Mouse (Mus musculus): ENCODE measurements around the gene Klf15.

The Klf15 gene

GRCm38 (mm10) chr6:90462181-90462706 lies at the start of gene Klf15:
Gene Klf15, plus strand, starts transcription at chr6:90462576.
- ChIA-PET CTCF (interaction anchor here in 1 of 4 experiments (1.0 kb wide), 1 partner anchor 13 kb away, joined by 3 read pairs; no protein-coding TSS in a partner anchor), POLR2A (interaction anchor here in 3 of 4 experiments (0.6 to 4.1 kb wide), 7 partner anchors 9 to 99 kb away, joined by 3 to 30 read pairs (median 5); no protein-coding TSS in a partner anchor)

GRCm38 (mm10) chr6:90422565-90422964 lies 39.8 kb upstream of the Klf15 start:
- ChIA-PET CTCF (interaction anchor here (0.5 to 2.3 kb wide), 102 partner anchors 9 to 749 kb away, joined by 3 to 16 read pairs (median 4); partner anchors contain the start of genes Zxdc (in 3 of the 4), Slc41a3 (in 2 of the 4), Aldh1l1 (in 1 of the 4) and Chst13 (in 1 of the 4)), POLR2A (interaction anchor here in 3 of 4 experiments (0.5 to 2.0 kb wide), 51 partner anchors 8 to 358 kb away, joined by 3 to 20 read pairs (median 4); partner anchors contain the start of gene Zxdc (in 1 of the 3))

- ChIA-PET POLR2A (interaction anchor here in 2 of 4 experiments (1.2 to 1.7 kb wide), 2 partner anchors 10 to 90 kb away, joined by 3 to 4 read pairs; no protein-coding TSS in a partner anchor), CTCF (no interaction called here)
Measured at GRCm38 (mm10) chr6:90425361-90425760, 37.0 kb upstream of the Klf15 start.

- POLR2A ChIA-PET: interaction anchor here in 3 of 4 experiments (0.7 to 1.7 kb wide), 5 partner anchors 9 to 113 kb away, joined by 3 to 4 read pairs (median 3); no protein-coding TSS in a partner anchor
- CTCF ChIA-PET: no interaction called here
Measured at GRCm38 (mm10) chr6:90426003-90426402, 36.4 kb upstream of the Klf15 start.

- ChIA-PET POLR2A (interaction anchor here (0.5 to 2.4 kb wide), 28 partner anchors 14 to 1360 kb away, joined by 3 to 10 read pairs (median 3); no protein-coding TSS in a partner anchor), CTCF (interaction anchor here (0.6 to 2.3 kb wide), 52 partner anchors 8 to 784 kb away, joined by 3 to 13 read pairs (median 4); partner anchors contain the start of genes Slc41a3 (in 1 of the 4) and Txnrd3 (in 1 of the 4))
Measured at GRCm38 (mm10) chr6:90428380-90428974, 33.9 kb upstream of the Klf15 start, which contains the start of gene Cfap100. Gene Cfap100, minus strand, starts transcription at chr6:90428797.

- ChIA-PET POLR2A (interaction anchor here in 3 of 4 experiments (0.7 to 1.2 kb wide), 6 partner anchors 23 to 109 kb away, joined by 3 to 9 read pairs (median 3); partner anchors contain the start of gene Zxdc (in 1 of the 3)), CTCF (interaction anchor here in 2 of 4 experiments (0.6 to 1.0 kb wide), 2 partner anchors 10 to 120 kb away, joined by 3 to 5 read pairs; no protein-coding TSS in a partner anchor)
Measured at GRCm38 (mm10) chr6:90429911-90430310, 32.5 kb upstream of the Klf15 start.

- POLR2A ChIA-PET: interaction anchor here in 2 of 4 experiments (0.8 to 1.7 kb wide), 5 partner anchors 9 to 46 kb away, joined by 3 to 10 read pairs (median 3); no protein-coding TSS in a partner anchor
- CTCF ChIA-PET: interaction anchor here in 3 of 4 experiments (0.5 to 2.4 kb wide), 10 partner anchors 9 to 752 kb away, joined by 3 to 16 read pairs (median 4); no protein-coding TSS in a partner anchor
Measured at GRCm38 (mm10) chr6:90431487-90431886, 30.9 kb upstream of the Klf15 start.

GRCm38 (mm10) chr6:90434687-90435086 lies 27.7 kb upstream of the Klf15 start:
- CTCF ChIA-PET: interaction anchor here (0.6 to 2.2 kb wide), 62 partner anchors 8 to 1282 kb away, joined by 3 to 16 read pairs (median 4); partner anchors contain the start of genes Chst13 (in 1 of the 4), Iqsec1 (in 1 of the 4) and Zxdc (in 1 of the 4)
- POLR2A ChIA-PET: interaction anchor here in 3 of 4 experiments (0.6 to 3.6 kb wide), 40 partner anchors 9 to 1967 kb away, joined by 3 to 22 read pairs (median 4); partner anchors contain the start of gene Iqsec1 (in 1 of the 3)

GRCm38 (mm10) chr6:90435195-90435618 lies 27.2 kb upstream of the Klf15 start:
- ChIA-PET POLR2A (interaction anchor here in 3 of 4 experiments (0.6 to 3.6 kb wide), 51 partner anchors 9 to 1968 kb away, joined by 3 to 22 read pairs (median 4); partner anchors contain the start of gene Iqsec1 (in 1 of the 3)), CTCF (interaction anchor here (0.5 to 2.2 kb wide), 76 partner anchors 9 to 1282 kb away, joined by 3 to 16 read pairs (median 4); partner anchors contain the start of genes Chst13 (in 1 of the 4), Iqsec1 (in 1 of the 4) and Zxdc (in 1 of the 4))

- ChIA-PET CTCF (interaction anchor here in 3 of 4 experiments (0.7 to 2.1 kb wide), 7 partner anchors 10 to 171 kb away, joined by 3 to 15 read pairs (median 6); no protein-coding TSS in a partner anchor), POLR2A (interaction anchor here in 3 of 4 experiments (0.8 to 3.6 kb wide), 21 partner anchors 9 to 125 kb away, joined by 3 to 22 read pairs (median 5); partner anchors contain the start of gene Aldh1l1 (in 1 of the 3))
Measured at GRCm38 (mm10) chr6:90436192-90436907, 26.0 kb upstream of the Klf15 start.

- ChIA-PET POLR2A (interaction anchor here in 3 of 4 experiments (0.8 to 3.6 kb wide), 19 partner anchors 8 to 124 kb away, joined by 3 to 22 read pairs (median 4); partner anchors contain the start of gene Aldh1l1 (in 1 of the 3)), CTCF (interaction anchor here in 3 of 4 experiments (0.6 to 2.0 kb wide), 5 partner anchors 9 to 98 kb away, joined by 3 to 6 read pairs (median 5); partner anchors contain the start of gene Cfap100 (in 1 of the 3))
Measured at GRCm38 (mm10) chr6:90437041-90437440, 25.3 kb upstream of the Klf15 start.

GRCm38 (mm10) chr6:90446883-90447282 lies 15.5 kb upstream of the Klf15 start:
- POLR2A ChIA-PET: interaction anchor here in 3 of 4 experiments (1.0 to 1.8 kb wide), 7 partner anchors 10 to 103 kb away, joined by 3 to 7 read pairs (median 5); no protein-coding TSS in a partner anchor
- CTCF ChIA-PET: interaction anchor here in 2 of 4 experiments (0.6 to 2.3 kb wide), 5 partner anchors 9 to 19 kb away, joined by 3 to 10 read pairs (median 4); partner anchors contain the start of gene Cfap100 (in 1 of the 2)

- CTCF ChIA-PET: interaction anchor here (0.6 to 2.5 kb wide), 22 partner anchors 10 to 157 kb away, joined by 3 to 13 read pairs (median 4); partner anchors contain the start of genes Cfap100 (in 1 of the 4) and Klf15 (in 1 of the 4)
- POLR2A ChIA-PET: interaction anchor here in 3 of 4 experiments (0.6 to 9.8 kb wide), 18 partner anchors 11 to 111 kb away, joined by 3 to 134 read pairs (median 5); partner anchors contain the start of genes Cfap100 (in 1 of the 3) and Klf15 (in 1 of the 3)
Measured at GRCm38 (mm10) chr6:90450179-90450578, 12.2 kb upstream of the Klf15 start.

- CTCF ChIA-PET: interaction anchor here (0.5 to 2.5 kb wide), 17 partner anchors 9 to 156 kb away, joined by 3 to 13 read pairs (median 4); partner anchors contain the start of genes Aldh1l1 (in 1 of the 4) and Cfap100 (in 1 of the 4)
- POLR2A ChIA-PET: interaction anchor here in 3 of 4 experiments (0.6 to 9.8 kb wide), 18 partner anchors 9 to 111 kb away, joined by 3 to 134 read pairs (median 4); partner anchors contain the start of genes Cfap100 (in 1 of the 3) and Klf15 (in 1 of the 3)
Measured at GRCm38 (mm10) chr6:90450697-90451096, 11.7 kb upstream of the Klf15 start.

GRCm38 (mm10) chr6:90451512-90451911 lies 10.9 kb upstream of the Klf15 start:
- POLR2A ChIA-PET: interaction anchor here in 3 of 4 experiments (0.6 to 9.8 kb wide), 24 partner anchors 10 to 110 kb away, joined by 3 to 134 read pairs (median 6); partner anchors contain the start of genes Cfap100 (in 1 of the 3) and Klf15 (in 1 of the 3)
- CTCF ChIA-PET: interaction anchor here in 3 of 4 experiments (0.6 to 2.5 kb wide), 11 partner anchors 9 to 286 kb away, joined by 3 to 13 read pairs (median 5); partner anchors contain the start of gene Cfap100 (in 1 of the 3)

GRCm38 (mm10) chr6:90452603-90453002 lies 9.8 kb upstream of the Klf15 start:
- ChIA-PET CTCF (interaction anchor here in 2 of 4 experiments (0.6 to 1.9 kb wide), 5 partner anchors 24 to 539 kb away, joined by 3 to 5 read pairs (median 3); partner anchors contain the start of gene Cfap100 (in 1 of the 2)), POLR2A (interaction anchor here in 3 of 4 experiments (0.6 to 9.8 kb wide), 39 partner anchors 8 to 108 kb away, joined by 3 to 134 read pairs (median 4); partner anchors contain the start of genes Cfap100 (in 3 of the 3), Klf15 (in 2 of the 3) and Zxdc (in 1 of the 3))

All from embryonic stem cell, embryonic (primary cell).